ENCODE assay signal across 8 mouse cellular contexts in genomic region chr5:68252671-68253070, GRCm38 (mm10).
DNase-seq lines count a peak whose midpoint lies in the region; ATAC-seq and TF ChIP-seq lines count a peak whose summit lies in the region.

No protein-coding gene starts in this region.

- ATAC-seq in neural tube, embryonic 12.5 days (ENCODE audit: low FRiP score, low read depth), result peak; percentile 61; the same call in 1 of the 2 replicates
- ATAC-seq in megakaryocyte, adult 5-6 weeks (ENCODE audit: poor library complexity, severe bottlenecking), result no peak

- WGBS in cerebellum, adult 2 months, result 14% methylated on average over 8 of the region's 8 CpGs
- 20% methylated on average over 8 of the region's 8 CpGs for WGBS in neural tube, embryonic 12.5 days

- peak; percentile 54; the same call in 1 of the 2 replicates for TF ChIP-seq CTCF in cerebellum, adult 2 months (IDR thresholded peaks at IDR 0.05; ENCODE audit: borderline replicate concordance, insufficient read depth, low read depth, low read length)

- TF ChIP-seq POLR2A in cerebellum, adult 2 months (IDR thresholded peaks at IDR 0.05; ENCODE audit: borderline replicate concordance, insufficient read depth, low read length), result no peak

- no peaks in the 10 kb centered on the region for H3K36me3 ChIP-seq in neural tube, embryonic 12.5 days

- H3K9ac ChIP-seq in neural tube, embryonic 12.5 days, result no peak overlapping the region

- H3K4me3 ChIP-seq in cerebellum, adult 2 months (replicated peaks; ENCODE audit: insufficient read depth, low read depth, low read length), result no peak overlapping the region
- no peak overlapping the region for H3K4me3 ChIP-seq in neural tube, embryonic 12.5 days

- DNase-seq in thymus, postnatal 4 days, result peak; percentile 35
- no peak for DNase-seq in thymus, adult 18-20 months
- DNase-seq in cerebellum, adult 2 months, result peak; percentile 81 to 82
- DNase-seq in forelimb bud, embryonic 11.5 days (ENCODE audit: low read depth, low spot score), result peak; percentile 64
- peak; percentile 12 to 56 for DNase-seq in kidney, adult 8-10 months
- DNase-seq in left cerebral cortex, postnatal 4 days, result peak; percentile 86

- H3K4me2 ChIP-seq in neural tube, embryonic 12.5 days (replicated peaks), result no peak overlapping the region

- H3K9me3 ChIP-seq in neural tube, embryonic 12.5 days, result no peaks in the 10 kb centered on the region

- no peaks in the 10 kb centered on the region for H3K27me3 ChIP-seq in cerebellum, adult 2 months (ENCODE audit: control insufficient read depth, insufficient read depth, low read length)
- H3K27me3 ChIP-seq in neural tube, embryonic 12.5 days (replicated peaks), result no peaks in the 10 kb centered on the region

- intact Hi-C loops in left cerebral cortex, postnatal 4 days (cut with DNase I), result loop anchor here (5.0 kb wide), 2 partner anchors 1090 to 1270 kb away; partner anchors contain the start of gene Kctd8

- no peak overlapping the region for H3K27ac ChIP-seq in cerebellum, adult 2 months (ENCODE audit: insufficient read depth, low read length)
- no peak overlapping the region for H3K27ac ChIP-seq in neural tube, embryonic 12.5 days

- H3K4me1 ChIP-seq in cerebellum, adult 2 months (ENCODE audit: control insufficient read depth, insufficient read depth, low read length), result peaks cover 7% of the 10 kb centered on the region; the same call in 1 of the 2 replicates
- H3K4me1 ChIP-seq in neural tube, embryonic 12.5 days, result no peaks in the 10 kb centered on the region

Comparison
In these comparisons a context has a peak if more than half of its experiments do, and no peak if none do; other contexts are left out.
1. DNase-seq: peak in thymus, postnatal 4 days (single experiment), cerebellum, adult 2 months (2 of 2), forelimb bud, embryonic 11.5 days (single experiment), kidney, adult 8-10 months (2 of 2) and left cerebral cortex, postnatal 4 days (single experiment); none in thymus, adult 18-20 months (0 of 2).